Mouse (Mus musculus): ENCODE results near the gene Tbce. TPM values are rescaled to one million over a fixed set of nuclear protein-coding genes. Genes with fewer than 3 reads are reported as not detected.
A peak's percentile ranks its signal among the peaks of the same experiment; 100 is the strongest.

Tbce gene
- polyA plus RNA-seq, 2 experiments, result 54.7 to 116 TPM

- Histone ChIP-seq H3K4me1 (ENCODE audit: control insufficient read depth, insufficient read depth, low read length) (peaks cover 10% of the 10 kb centered on the region; the same call in 1 of the 2 replicates), H3K9me3 (ENCODE audit: control insufficient read depth, low read length) (no peaks in the 10 kb centered on the region)
- 82% methylated on average over 4 of the region's 4 CpGs for WGBS
Measured at GRCm38 (mm10) chr13:13956686-13957085, 82.8 kb downstream of the Tbce start.

DNA sequence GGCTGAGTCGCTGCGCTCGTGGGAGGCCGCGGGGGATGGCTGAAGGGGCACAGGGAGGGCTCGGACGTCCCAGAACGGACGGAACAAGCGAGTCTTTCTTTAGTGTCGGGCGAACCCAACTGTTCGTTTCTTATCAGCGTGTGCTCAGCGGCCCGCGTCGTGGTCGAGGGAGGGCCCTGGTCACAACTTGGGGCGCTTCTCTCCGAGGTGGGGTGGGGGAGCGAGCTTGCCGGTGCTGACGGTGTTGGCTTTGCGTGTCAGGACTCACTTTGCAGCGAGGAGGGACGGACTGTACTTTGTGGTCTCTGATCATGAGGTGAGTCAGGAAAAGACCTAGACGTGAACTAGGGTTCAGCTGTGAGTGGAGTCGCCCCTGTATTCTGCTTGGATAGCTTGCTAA, 84.5 kb downstream of the Tbce start:
- Histone ChIP-seq H3K4me2 (replicated peaks; ENCODE audit: low read depth, low read length, severe bottlenecking) (peak overlapping the region; percentile 51), H3K4me3 (replicated peaks; ENCODE audit: low read length) (peak overlapping the region; percentile 89), H3K4me1 (ENCODE audit: control insufficient read depth, insufficient read depth, low read length) (peaks cover 10% of the 10 kb centered on the region; the same call in 1 of the 2 replicates), H3K27me3 (ENCODE audit: control insufficient read depth, insufficient read depth, low read length) (no peaks in the 10 kb centered on the region), H3K36me3 (ENCODE audit: control insufficient read depth, insufficient read depth, low read length) (no peaks in the 10 kb centered on the region), H3K27ac (replicated peaks; ENCODE audit: low read depth, low read length) (peak overlapping the region; percentile 75), H3K9me3 (ENCODE audit: control insufficient read depth, low read length) (no peaks in the 10 kb centered on the region), H3K9ac (ENCODE audit: low read depth, low read length, severe bottlenecking) (peak overlapping the region; percentile 80)
- no peak for TF ChIP-seq POLR2A (IDR thresholded peaks at IDR 0.05; ENCODE audit: borderline replicate concordance, extremely low read depth, insufficient read depth, insufficient read length)
- peak; percentile 10 for DNase-seq (ENCODE audit: low spot score)
- under 1% methylated on average over 24 of the region's 29 CpGs for WGBS
- peak; percentile 2; the same call in 1 of the 2 replicates for ATAC-seq (ENCODE audit: low FRiP score, low read depth)

More at GRCm38 (mm10) chr13:13956686-13957085, 82.8 kb downstream of the Tbce start:
- H3K4me3 ChIP-seq (replicated peaks; ENCODE audit: low read length), result no peak overlapping the region
- H3K4me2 ChIP-seq (replicated peaks; ENCODE audit: low read depth, low read length, severe bottlenecking), result no peak overlapping the region
- no peak overlapping the region for H3K9ac ChIP-seq (ENCODE audit: low read depth, low read length, severe bottlenecking)
- H3K27me3 ChIP-seq (ENCODE audit: control insufficient read depth, insufficient read depth, low read length), result no peaks in the 10 kb centered on the region
- no peak for DNase-seq (ENCODE audit: low spot score)
- H3K36me3 ChIP-seq (ENCODE audit: control insufficient read depth, insufficient read depth, low read length), result no peaks in the 10 kb centered on the region
- H3K27ac ChIP-seq (replicated peaks; ENCODE audit: low read depth, low read length), result no peak overlapping the region
- no peak for TF ChIP-seq POLR2A (IDR thresholded peaks at IDR 0.05; ENCODE audit: borderline replicate concordance, extremely low read depth, insufficient read depth, insufficient read length)
- ATAC-seq (ENCODE audit: low FRiP score, low read depth), result no peak

- WGBS, result under 1% methylated on average over 67 of the region's 78 CpGs
- TF ChIP-seq POLR2A (IDR thresholded peaks at IDR 0.05; ENCODE audit: borderline replicate concordance, extremely low read depth, insufficient read depth, insufficient read length), result peak; percentile 84; the same call in 1 of the 2 replicates
- peak; percentile 99 for ATAC-seq (ENCODE audit: low FRiP score, low read depth)
- H3K27ac ChIP-seq (replicated peaks; ENCODE audit: low read depth, low read length), result peak within 1 kb of the TSS; percentile 90
- no peaks in the 10 kb centered on the region for H3K9me3 ChIP-seq (ENCODE audit: control insufficient read depth, low read length)
- peak; percentile 99 for DNase-seq (ENCODE audit: low spot score)
- peak within 1 kb of the TSS; percentile 80 for H3K9ac ChIP-seq (ENCODE audit: low read depth, low read length, severe bottlenecking)
- peak within 1 kb of the TSS; percentile 71 for H3K4me2 ChIP-seq (replicated peaks; ENCODE audit: low read depth, low read length, severe bottlenecking)
- H3K36me3 ChIP-seq (ENCODE audit: control insufficient read depth, insufficient read depth, low read length), result no peaks in the 10 kb centered on the region
- peak within 1 kb of the TSS; percentile 89 for H3K4me3 ChIP-seq (replicated peaks; ENCODE audit: low read length)
- H3K27me3 ChIP-seq (ENCODE audit: control insufficient read depth, insufficient read depth, low read length), result no peaks in the 10 kb centered on the region
- peaks cover 10% of the 10 kb centered on the region; the same call in 1 of the 2 replicates for H3K4me1 ChIP-seq (ENCODE audit: control insufficient read depth, insufficient read depth, low read length)
Measured at GRCm38 (mm10) chr13:13953874-13954832, 85.3 kb downstream of the Tbce start, which contains the start of gene B3galnt2. Gene B3galnt2, plus strand, starts transcription at chr13:13954469.

Other genes starting within 250 kb of the Tbce start
- gene B3galnt2, start 85.2 kb downstream of the Tbce start, polyA plus RNA-seq (2012; rRNA removed), result 42.0 and 56.6 TPM in 2 replicates
- 38.1 and 40.5 TPM in 2 replicates for gene B3galnt2, start 85.2 kb downstream of the Tbce start, polyA plus RNA-seq (2014; fragmentation: Nextera tagmentation; extraction: Ambion mirVana)
- 23.3 and 25.9 TPM in 2 replicates for gene Arid4b, start 23.6 kb upstream of the Tbce start, polyA plus RNA-seq (2012; rRNA removed)
- gene Arid4b, start 23.6 kb upstream of the Tbce start, polyA plus RNA-seq (2014; fragmentation: Nextera tagmentation; extraction: Ambion mirVana), result 68.8 and 81.1 TPM in 2 replicates
- gene Ggps1, start 23.9 kb upstream of the Tbce start, polyA plus RNA-seq (2012; rRNA removed), result 31.7 and 35.9 TPM in 2 replicates
- gene Ggps1, start 23.9 kb upstream of the Tbce start, polyA plus RNA-seq (2014; fragmentation: Nextera tagmentation; extraction: Ambion mirVana), result 48.2 and 55.9 TPM in 2 replicates